Mouse (Mus musculus) cerebellum, postnatal 36 days (tissue): ENCODE measurements around the gene Kirrel3.
A peak's percentile ranks its signal among the peaks of the same experiment; 100 is the strongest.

Experiments used
- DNase-seq, 2 experiments: peaks; one replicate each; pipeline ENCODE4 v3.0.0; 2021 to 2022; ENCODE audit warnings: mixed read lengths in 2 of 2

Kirrel3 gene

DNA sequence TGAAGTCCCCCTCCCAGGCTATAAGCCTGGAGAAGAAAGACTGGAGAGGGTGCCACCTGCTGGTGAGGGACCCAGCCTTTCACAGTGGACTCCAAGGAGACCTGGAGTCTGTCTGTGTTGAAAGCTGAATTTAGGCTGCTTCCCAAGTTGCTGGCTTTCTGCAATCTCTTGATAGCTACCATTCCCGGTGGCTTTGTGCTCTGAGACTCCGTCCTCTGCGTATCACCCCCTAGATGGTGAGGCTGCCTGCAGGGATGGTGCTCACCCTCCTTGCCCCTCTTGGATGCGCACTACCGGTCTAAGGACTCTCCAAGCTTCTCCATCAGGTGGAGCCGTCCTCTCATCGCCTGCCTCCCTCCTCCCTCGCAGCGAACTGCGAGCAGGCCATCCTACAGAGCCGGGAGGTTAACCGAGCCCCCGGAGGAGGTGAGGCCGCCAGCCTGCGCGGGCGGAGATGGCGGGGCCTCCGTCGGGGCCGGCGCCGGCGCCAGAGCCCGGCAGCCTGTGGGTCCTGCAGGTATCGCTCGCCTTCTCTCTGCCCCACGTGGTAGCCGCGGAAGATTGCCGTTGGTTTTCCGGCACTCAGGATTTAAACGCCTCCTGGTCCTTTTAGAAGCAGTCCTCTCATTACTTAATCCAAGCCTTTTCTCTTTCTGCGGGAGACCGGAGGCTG lies at the start of gene Kirrel3:
TSS of gene Kirrel3 (plus strand) at position 136 of the 673 bp plus-strand sequence.
- peak; percentile 84 to 85 for DNase-seq

DNA sequence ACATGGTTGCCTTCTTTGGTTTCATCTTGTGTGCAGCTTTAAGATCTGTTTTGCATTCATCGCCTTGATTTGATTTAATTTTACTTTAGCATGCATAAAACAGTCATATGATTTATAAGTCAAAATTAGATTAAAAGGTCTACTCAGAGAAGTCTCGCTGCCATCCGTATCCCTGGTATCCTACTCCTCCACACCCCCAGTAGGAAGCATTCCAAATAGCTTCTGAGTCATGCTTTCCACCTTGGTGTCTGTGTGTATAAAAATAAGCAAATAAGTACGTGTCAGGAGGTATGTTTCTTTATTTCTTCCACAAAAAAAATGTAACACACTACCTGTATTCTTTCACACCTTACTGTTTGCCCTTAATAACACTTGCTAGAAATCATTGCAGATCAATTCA lies 45.0 kb upstream of the Kirrel3 start:
- DNase-seq = no peak

DNA sequence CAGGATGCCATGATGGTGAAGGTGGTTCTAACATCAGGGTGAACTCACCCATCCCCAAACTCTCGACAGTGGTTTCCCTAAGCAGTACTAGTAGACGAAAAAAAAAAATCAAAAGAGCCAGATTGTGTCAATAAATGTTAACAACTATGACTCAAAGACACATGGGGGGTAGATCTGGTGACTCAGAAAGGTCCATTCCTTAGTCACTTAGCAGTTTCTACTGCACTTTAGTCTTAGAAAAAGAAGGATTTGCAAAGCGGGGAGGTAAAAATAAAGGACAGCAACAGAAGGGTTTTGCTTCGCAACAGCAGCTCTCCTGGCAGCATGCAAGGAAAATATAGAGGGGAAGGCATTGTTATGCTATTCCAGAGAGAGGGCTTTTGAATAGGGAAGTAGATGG lies 41.7 kb upstream of the Kirrel3 start:
- DNase-seq = no peak

DNA sequence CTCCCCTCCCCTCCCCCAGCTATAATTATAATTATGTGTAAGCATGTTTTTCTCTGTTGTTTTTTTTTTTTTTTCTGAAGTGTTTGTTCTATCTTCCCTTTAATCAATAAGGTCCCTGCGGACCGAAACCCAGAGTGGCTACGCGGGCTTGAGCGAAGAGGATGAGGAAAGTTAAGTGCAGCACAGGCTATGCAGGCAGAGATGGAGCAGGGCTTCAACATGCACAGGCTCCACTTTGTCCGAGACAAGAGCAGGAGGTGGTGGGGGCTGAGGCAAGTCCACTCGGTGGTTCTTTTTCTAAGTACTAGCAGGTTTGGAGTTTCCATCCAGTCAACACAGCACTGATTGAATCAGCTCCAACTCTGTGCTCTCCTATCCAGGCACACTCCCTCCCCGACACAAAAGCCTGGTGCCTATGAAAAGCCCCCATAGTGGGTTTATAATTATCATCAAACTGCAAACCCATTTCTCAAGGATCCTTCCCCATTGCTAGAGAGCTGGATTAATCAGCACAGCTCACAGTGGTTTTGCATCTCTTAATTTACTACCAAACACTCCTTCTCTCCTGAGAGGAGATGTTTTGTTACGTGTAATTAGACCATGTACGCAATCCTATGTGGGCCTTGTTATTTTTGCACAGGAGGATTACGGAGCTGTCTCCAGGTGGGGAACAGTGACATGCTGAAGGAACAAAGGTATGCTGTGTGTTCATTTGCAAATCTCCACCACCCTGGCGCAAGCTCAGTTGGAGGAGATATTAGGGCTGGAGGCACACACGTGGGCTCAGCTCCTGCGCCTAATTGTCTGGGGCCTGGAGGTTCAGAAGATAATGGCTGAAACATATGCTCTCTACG lies 39.0 kb upstream of the Kirrel3 start:
- no peak for DNase-seq

DNA sequence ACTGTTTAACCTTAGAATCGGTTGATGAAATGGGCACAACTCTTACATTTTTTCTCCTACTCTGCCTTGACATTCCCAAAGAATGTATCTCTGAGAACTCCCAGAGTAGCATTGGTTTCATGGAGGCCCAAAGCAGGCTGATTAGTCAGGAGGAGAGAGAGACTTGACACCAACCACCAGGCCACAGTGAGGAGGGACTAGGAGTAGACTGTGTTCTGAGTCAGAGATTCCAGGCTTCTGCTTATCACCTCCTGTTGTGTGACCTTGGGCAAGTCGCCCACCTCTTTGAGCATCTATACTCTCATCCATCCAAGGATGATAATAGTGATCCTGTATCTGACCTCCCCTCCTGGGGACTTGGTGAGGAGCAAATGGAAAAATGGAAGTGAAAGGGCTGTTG lies 38.0 kb upstream of the Kirrel3 start:
- no peak for DNase-seq

DNA sequence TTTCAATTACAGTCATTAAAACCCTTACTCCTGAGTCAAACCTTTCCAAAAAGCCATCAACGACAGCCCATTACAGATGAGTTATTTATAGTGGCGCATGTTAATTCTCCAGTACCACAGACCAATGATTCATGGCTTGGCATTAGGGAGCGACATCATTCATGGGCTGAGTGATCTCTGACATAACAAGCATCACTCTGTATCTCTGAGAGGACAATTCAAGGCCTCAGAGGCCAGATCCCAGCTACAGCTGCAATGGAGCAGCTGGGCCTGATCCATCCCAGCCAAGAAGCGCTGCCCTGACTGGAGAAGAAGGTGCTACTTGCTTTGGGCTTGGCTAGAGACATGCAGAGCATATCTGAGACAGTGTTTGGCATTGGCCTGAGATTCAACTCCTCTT lies 37.2 kb upstream of the Kirrel3 start:
- no peak for DNase-seq

DNA sequence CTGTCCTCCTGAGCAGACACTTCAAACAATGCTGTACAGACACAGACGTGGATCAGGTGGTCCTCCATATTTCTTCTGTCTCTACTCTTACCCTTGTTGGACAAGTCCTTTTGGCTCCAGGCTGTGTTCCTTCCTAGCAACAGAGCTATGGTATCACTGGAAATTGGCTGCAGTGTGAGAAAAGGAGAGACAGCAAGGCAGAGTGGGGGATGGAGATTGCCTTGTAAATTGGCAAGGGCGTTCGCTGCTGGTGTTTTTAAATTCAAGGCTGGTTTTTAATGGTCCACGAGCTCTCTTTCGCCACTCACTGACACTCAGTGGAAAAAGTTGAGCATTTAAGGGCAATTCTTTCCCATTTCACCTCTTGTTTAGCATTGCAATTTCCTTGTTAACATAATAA lies 27.5 kb upstream of the Kirrel3 start:
- no peak for DNase-seq

DNA sequence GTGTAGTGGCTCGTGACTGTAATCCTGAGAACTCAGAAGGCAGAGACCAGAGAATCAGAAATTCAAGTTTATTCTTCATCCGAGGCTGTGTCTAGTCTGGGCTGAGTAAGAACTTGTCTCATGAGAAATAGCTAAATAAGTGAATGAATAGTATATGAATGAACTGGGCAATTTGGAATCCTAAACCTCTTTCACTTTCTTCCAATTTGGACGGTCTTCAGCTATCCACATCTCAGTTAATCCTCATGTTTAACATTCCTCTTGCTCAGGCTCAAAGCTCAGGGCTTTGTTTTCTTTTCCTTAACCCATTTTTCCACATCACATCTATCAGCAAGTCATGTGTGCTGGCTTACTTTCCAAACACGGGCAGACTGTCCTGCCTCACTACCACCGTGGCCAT lies 25.7 kb upstream of the Kirrel3 start:
- DNase-seq = no peak

DNA sequence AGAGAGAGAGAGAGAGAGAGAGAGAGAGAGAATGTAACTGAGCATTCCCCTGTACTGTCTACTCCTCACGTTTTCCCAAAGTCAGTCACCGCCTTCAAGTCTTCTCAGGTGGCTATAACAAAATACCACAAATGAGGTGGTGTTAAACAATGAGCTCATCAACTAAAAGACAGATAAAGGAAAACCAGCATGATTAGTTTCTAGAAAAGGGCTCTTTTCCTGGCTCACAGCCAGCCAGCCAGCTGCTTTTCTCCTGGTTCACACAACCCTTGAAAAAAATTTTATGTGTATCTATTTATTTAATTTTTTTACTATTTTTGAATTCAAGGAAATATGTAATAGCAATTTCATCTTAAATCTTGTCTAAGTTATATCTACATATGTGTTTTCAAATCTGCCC lies 22.0 kb upstream of the Kirrel3 start:
- DNase-seq = no peak

DNA sequence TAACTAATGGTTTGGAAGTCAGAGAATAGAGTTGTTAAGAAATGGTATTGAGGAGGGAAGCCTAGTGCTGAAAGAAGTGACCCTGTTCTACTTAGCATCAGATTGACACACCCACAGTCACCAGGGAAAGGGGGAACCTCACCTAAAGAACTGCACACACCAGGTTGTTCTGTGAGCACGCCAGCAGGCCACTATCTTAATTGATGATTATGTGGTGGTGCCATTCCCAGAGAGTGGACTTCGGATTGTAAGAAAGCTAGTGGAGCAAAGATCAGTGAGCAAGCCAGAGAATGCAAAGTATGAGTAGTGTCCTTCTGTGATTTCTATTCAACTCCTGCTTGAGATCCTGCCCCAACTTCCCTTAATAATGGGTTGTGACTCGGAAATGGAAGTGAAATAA lies 19.6 kb upstream of the Kirrel3 start:
- DNase-seq = no peak

DNA sequence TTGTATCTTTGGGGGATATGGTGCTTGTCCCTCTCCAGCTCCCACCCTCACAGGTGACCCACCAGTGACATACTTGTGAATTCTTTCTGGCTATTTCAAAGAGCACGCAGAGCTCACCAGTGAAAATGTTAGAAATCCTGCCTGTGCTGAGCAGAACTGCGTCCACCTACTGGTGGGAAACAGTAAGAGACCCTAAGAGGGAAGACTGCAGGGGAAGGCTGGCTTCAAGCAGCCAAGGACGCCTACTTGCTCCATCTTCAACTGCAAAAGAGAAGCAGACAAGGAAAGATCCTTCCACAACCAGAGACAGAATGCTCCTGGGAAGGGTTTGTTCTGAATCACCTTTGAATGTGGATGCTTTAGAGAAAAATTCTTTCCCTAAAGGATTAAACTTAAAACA lies 16.5 kb upstream of the Kirrel3 start:
- DNase-seq = no peak

DNA sequence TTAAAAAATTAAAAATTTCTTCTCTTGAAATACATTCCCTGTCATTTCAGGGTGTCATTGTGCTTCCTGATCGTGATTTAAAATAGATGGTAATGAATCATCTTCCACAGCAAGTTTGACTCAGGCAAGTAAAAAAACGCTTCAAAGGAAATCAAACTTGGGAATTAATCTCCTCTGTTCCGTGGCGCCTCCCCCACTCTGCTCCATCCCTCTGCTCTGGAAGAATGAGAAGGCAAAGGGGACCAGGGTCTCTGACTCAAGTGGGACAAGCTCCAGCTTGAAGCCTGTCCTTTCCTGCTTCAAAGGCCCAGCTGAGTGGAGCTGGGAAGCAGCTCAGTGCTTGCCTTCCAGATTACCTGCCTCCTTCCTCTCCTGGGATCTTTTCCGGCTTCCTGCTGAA lies 9.5 kb upstream of the Kirrel3 start:
- DNase-seq = no peak

DNA sequence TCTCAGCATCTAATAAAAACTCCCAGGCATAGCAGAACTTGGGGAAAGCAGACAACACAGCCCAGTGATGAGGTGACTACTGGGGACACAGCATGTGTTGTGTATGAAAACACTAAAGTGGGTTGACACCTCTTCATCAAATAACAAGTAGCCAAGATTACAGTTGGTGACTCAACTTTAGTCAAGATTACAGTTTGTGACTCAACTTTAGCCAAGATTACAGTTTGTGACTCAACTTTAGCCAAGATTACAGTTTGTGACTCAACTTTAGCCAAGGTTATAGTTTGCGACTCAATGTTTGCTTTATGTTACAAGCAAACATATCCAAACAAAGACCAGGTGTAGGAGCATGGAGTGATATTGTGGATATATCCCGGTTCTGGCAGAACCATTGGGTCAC lies 7.2 kb upstream of the Kirrel3 start:
- DNase-seq = no peak

DNA sequence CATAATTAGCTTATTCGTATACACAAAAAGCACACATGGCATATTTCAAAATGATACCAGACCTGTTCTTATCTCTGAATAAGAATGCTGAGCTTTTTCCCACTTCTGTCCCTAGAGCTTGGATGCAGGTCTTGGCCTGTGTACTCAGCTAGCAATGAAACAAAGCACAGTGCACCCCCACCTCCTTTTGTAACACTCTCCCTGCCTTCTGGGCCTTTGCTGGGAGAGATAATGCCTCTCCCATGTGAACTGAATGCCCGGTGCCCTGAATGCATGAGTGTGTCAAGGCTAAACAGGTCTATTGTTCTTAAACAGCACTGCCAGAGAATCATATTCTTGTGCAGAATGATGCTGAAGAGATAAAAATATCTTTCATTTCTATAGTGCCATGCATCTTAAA lies 2.5 kb upstream of the Kirrel3 start:
- no peak for DNase-seq

DNA sequence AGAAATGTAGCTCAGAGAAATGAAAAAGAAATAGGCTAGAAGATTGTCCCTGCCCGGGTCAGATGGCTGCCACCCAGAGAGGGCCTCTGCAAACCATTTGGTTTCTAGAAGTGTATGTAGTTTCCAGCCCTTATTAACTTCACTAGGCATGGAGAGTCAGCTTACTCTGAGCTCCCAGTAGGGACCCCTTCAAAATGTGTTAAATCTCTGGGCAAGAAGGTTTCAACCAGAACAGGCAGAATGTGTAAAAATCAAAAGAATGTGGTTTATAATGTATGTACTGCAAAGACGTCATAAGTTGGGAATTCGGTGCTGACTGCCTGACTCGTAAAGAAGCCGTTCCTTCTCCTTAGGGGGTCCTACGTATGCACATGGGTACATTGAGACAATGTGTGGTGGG lies 1.0 kb upstream of the Kirrel3 start:
- no peak for DNase-seq

DNA sequence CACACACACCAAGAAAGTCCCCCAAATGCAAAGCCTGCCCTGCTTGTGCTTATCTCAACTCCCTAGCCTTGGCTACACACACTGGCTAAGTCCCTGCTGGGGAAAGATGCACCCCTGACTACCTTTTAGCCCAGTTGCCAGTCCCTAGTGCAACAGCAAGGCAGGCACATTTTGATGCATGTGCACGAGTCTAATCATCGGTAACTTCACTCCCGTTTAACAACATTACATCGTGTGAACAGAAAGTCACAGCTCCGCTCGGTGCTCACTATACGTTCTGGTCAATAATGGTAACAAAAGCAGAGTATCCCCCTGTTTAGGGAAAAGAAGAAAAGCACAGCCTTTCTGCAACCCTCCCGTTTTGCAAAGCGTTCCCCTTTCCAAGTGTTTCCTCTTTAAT lies 2.6 kb downstream of the Kirrel3 start:
- no peak for DNase-seq

DNA sequence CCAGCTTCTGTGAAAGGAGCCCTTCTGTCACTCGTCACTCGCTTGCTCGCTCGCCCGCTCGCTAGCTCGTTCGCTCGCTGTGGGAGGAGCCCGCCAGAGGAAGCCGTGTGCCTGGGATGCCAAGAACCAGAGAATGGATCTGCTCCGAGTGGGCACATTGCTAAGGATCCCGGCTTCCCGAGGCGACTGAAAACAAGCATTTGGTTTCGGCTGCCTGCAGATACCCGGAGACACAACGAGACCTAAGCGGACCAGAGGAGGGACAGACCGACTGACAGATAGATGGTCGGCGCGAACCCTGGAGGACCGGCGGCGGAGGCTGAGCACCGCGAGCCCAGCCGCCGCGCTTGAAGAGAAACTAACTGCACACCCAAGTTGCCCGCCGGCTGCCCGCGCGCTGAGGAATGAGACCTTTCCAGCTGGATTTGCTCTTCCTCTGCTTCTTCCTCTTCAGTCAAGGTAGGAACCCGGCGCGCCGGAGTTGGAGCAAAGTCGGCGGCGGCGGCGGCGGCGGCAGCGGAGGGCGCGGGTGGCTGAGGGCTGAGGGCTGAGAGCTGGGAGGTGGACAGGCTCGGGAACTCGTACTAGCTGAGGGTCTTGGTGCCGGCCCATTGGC lies 3.1 kb downstream of the Kirrel3 start:
- DNase-seq = peak; percentile 83 to 84

DNA sequence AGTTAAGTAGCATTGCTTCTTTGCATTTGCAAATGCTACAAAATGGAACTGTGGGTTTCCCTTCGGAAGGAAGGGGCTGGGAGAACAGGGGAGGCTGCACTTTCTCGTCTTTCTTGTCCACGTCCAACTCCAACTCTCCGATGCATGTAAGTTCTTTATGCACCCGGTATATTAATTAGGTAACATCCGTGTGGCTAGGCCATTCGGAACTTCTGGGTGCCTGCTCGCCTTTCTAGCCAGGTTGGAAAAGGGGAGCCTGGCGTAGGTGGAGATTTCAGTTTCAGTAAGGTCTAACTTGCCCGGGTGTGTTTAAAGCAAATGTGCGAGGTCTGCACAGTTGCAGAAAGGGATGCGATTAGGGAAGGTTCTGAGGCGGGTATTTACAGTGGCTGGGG lies 3.6 kb downstream of the Kirrel3 start:
- DNase-seq = peak; percentile 19 to 41

DNA sequence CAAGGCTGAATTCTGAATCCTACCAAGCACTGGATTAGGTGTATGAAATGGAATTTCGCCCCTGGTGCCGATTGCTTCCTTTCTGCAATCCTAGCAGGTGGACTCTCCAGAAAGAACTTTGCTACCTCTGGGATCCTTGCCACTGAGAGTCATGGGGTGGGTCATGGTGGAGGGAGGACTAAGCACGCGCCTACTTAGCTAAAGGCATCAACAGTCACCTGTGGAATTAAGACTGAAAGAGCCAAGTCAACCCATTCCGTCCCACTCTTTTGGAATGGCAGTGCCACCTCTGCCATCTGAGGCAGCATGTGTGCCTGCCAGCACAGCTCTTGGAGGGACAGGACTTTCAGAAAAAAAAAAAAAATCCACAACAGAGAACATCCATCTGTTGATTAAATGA lies 4.1 kb downstream of the Kirrel3 start:
- DNase-seq = peak in 1 of 2 experiments; percentile 14

DNA sequence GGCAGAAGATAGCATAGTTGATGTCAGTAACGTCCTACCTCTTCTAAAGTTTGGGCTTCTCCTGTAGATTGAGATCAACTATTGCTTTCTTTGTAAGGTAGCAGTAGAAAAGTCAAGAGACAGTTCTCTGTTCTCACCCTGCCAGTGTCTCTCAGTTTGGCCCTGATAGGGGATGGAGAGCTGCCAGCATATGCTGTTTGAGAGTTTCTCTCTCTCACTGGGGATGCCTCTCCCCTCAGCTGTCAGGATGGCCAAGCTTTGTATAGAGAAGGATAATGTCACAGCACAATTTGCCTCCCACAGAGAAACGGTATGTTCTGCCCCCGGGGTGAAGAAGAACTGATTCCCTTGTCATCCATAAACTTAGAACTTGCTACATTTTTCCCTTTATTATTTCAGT lies 6.4 kb downstream of the Kirrel3 start:
- DNase-seq = peak; percentile 72 to 81

DNA sequence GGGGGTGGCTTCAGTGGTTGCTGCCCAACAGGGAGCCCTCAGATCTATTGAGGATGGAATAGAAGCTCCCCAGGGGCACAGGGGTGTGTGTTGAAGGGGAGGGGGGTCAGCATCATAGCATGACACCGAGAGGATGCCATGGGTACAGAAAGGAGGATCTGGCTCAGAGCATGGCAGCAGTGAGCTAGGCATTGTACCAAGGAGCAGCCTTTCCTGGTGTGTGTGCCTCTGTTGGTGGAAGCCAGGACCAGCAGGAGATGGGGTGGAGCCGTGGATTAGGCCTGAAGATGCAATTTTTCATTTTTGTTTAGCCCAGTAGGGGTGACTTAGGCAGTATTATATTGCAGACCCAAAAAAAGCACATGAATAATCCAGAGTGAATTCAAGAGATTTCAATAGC lies 7.9 kb downstream of the Kirrel3 start:
- peak; percentile 67 to 77 for DNase-seq

DNA sequence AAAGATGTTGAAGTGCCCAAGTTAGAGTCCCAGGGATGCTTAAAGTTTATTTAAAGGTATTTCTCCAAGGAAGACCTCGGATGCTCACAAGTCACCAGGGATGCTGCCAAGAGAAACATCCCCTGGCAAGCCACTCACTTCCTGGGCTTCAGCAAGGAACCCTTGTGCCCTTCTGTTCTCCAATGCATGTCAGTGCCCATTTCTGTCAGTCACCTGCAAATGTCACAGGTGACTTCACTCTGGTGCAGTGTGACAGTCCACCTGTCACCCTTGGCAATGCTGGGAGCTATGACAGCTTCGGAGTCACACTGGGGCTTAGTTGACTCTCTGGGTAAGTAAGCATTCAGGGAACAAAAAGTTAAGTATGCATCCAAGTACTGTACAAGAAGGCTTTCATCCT lies 12.4 kb downstream of the Kirrel3 start:
- peak; percentile 75 to 79 for DNase-seq

DNA sequence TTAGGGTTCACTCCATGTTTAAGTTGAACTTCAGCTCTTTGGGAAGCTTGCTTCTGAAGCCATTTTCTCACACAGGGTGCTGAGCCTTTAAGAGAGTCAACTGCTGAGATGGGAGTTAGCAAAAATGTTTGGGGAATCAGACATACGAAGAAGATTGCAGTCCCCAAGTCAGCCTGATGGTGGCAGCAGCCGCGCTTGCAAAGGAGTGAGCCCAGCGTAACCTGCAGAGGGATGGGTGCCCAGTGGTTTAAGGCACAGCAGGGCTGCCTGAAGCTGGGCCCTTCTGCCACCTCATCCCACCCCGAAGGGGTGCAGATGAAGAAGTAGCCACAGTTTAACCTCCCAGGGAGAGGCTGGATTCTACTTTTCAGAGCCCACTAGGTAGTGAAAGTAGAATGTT lies 13.0 kb downstream of the Kirrel3 start:
- DNase-seq = peak; percentile 92 to 98

DNA sequence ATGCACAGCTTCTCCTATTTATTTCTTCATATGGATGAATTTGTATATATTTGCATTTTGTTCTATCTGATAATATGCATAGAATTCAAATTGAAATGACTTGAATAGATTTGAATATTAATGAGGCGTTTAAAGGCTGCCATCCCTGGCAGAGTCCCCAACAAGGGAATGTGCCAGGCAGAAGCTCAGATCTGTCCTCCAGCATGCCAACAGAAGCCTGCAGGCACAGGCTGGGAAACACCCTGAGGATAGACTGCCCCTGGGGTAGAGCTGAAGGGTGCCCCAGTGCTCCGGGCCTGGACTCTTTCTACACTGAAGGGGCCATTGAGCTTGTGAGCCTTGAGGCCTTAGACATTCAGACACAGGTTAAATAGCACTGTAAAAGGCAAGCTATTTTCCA lies 21.5 kb downstream of the Kirrel3 start:
- peak; percentile 39 to 53 for DNase-seq
